Mouse (Mus musculus) spleen, adult 2 months (tissue): ENCODE results near the gene B430305J03Rik. TPM values are rescaled to one million over a fixed set of nuclear protein-coding genes. Genes with fewer than 3 reads are reported as not detected.

ENCODE experiments used
- DNase-seq, 2 experiments: peaks; one replicate each; pipeline versions ENCODE4 v3.0.0 to v3.0.0-alpha.2; 2012 to 2021; ENCODE audit warnings: low spot score in 2 of 2, low read depth in 1 of 2
- H3K27ac ChIP-seq: fragments of 200-500 bp; 2 replicates; pipeline ENCODE4 v1.5.1; 2012; ENCODE audit warnings: low read length, inconsistent platforms; ENCODE audit not compliant: insufficient read depth
- H3K27me3 ChIP-seq: fragments of 200-500 bp; 2 replicates; pipeline ENCODE4 v1.6.1; 2012; ENCODE audit warnings: mild to moderate bottlenecking, moderate library complexity, low read length, inconsistent platforms; ENCODE audit not compliant: control insufficient read depth, insufficient read depth
- H3K36me3 ChIP-seq: fragments of 200-500 bp; 2 replicates; pipeline ENCODE4 v1.6.1; 2012; ENCODE audit warnings: mild to moderate bottlenecking, low read length, inconsistent platforms; ENCODE audit not compliant: control insufficient read depth, insufficient read depth
- H3K4me1 ChIP-seq: fragments of 200-500 bp; 2 replicates; pipeline ENCODE4 v1.6.1; 2011; ENCODE audit warnings: inconsistent platforms; ENCODE audit not compliant: control insufficient read depth, insufficient read depth, insufficient read length
- H3K4me3 ChIP-seq: fragments of 200-500 bp; 2 replicates; pipeline ENCODE4 v1.5.1; 2011; ENCODE audit warnings: mild to moderate bottlenecking, inconsistent platforms; ENCODE audit not compliant: insufficient read depth, insufficient read length; ENCODE audit errors: extremely low read depth
- CTCF ChIP-seq: fragments of 200-500 bp; IDR thresholded peaks from 2 replicates; pipeline ENCODE4 v1.5.1; 2011; ENCODE audit warnings: mild to moderate bottlenecking, inconsistent platforms; ENCODE audit not compliant: insufficient read depth, insufficient read length, insufficient replicate concordance; ENCODE audit errors: extremely low read depth
- POLR2A ChIP-seq: fragments of 200-500 bp; IDR thresholded peaks from 2 replicates; pipeline ENCODE4 v1.6.1; 2011; ENCODE audit warnings: low read depth, low read length, inconsistent platforms
- WGBS: fragments of 180-500 bp; shearing (Covaris S2); methylation state at CpG from one replicate; pipeline ENCODE4 v1.1.7; 2018; 5-methylcytosine and 5-hydroxymethylcytosine counted together
- polyA plus RNA-seq: library from polyadenylated mRNA; depleted of rRNA; stranded (reverse); fragments of >200 nt; gene quantifications from 2 replicates; pipeline ENCODE4 v1.2.3, GENCODE M21; 2012

The B430305J03Rik gene
- polyA plus RNA-seq, 1 experiment: 0.92 TPM

DNA sequence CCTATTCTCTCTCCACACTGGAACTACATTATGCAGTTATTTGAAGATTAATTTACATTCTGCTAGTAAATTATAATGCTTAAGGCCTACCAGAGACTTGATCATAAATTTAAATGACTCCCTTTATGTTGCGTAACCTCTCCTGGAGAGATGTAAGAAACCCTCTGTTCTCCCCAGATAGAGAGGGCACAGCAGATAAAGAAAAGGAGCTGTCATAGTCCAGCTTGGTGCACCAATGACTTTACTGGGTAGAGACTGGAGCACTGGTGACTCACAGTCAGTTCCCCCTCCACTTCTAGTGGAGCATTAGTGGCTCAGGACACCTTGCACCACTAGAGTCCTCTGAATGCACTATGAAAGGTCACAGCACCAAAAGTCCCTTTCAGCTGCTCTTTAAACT is 27.1 kb upstream of the B430305J03Rik start:
- no peak for DNase-seq
- no peak overlapping the region for H3K4me3 ChIP-seq
- WGBS: 90% methylated on average over 1 of the region's 1 CpGs
- no peak overlapping the region for H3K27ac ChIP-seq
- TF ChIP-seq CTCF (no peak), POLR2A (no peak)
- no peaks in the 10 kb centered on the region for H3K36me3 ChIP-seq
- no peaks in the 10 kb centered on the region for H3K27me3 ChIP-seq
- no peaks in the 10 kb centered on the region for H3K4me1 ChIP-seq

DNA sequence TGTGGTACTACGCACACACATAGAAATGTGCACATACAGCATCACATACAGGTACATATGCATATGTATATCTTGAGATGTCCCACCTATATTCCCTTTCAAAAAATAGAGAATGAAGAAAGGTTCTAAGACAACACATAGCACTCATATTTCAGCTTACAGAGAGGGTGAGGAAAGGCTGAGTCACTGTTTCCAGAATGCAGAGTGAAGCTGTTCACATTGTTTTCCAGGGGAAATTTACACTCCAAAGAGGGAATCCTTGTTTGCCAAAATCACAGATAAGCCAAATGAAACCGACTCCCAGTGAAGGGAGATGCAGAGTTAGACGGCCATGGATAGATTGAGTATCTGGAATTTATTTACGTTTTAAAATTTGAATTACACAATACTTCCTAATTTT is 25.8 kb upstream of the B430305J03Rik start:
- no peaks in the 10 kb centered on the region for H3K27me3 ChIP-seq
- no peaks in the 10 kb centered on the region for H3K36me3 ChIP-seq
- TF ChIP-seq POLR2A (no peak), CTCF (no peak)
- no peak overlapping the region for H3K27ac ChIP-seq
- H3K4me3 ChIP-seq: no peak overlapping the region
- DNase-seq: no peak
- WGBS: 86% methylated on average over 4 of the region's 4 CpGs
- no peaks in the 10 kb centered on the region for H3K4me1 ChIP-seq

- no peak for TF ChIP-seq POLR2A
- no peak for TF ChIP-seq CTCF
- H3K4me3 ChIP-seq: no peak overlapping the region
- H3K36me3 ChIP-seq: no peaks in the 10 kb centered on the region
- H3K27me3 ChIP-seq: no peaks in the 10 kb centered on the region
- H3K27ac ChIP-seq: no peak overlapping the region
- 80% methylated on average over 4 of the region's 4 CpGs for WGBS
- no peak for DNase-seq
- no peaks in the 10 kb centered on the region for H3K4me1 ChIP-seq
Observed at GRCm38 (mm10) chr3:61386368-61386767, 20.6 kb upstream of the B430305J03Rik start.

DNA sequence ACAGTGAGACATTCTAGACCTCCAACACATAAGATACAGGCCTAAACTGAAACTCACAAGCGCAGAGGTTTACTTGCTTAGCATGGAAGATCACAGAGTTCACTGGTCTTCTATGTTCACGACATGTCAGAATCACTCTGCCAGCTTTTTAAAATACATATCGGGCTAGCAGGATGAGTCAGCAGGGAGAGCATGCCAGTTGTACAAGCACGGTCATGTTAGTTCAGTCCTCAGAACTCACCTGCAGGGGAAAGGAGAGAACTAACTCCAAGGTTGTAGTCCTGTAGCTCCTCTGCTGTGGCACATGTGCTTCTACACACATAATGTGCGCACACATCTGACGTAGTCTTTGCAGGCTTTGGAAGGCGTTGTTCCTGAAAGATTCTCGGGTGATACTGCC is 10.2 kb upstream of the B430305J03Rik start:
- no peak overlapping the region for H3K4me3 ChIP-seq
- 87% methylated on average over 8 of the region's 8 CpGs for WGBS
- DNase-seq: no peak
- no peaks in the 10 kb centered on the region for H3K4me1 ChIP-seq
- H3K36me3 ChIP-seq: no peaks in the 10 kb centered on the region
- no peak for TF ChIP-seq POLR2A
- no peak for TF ChIP-seq CTCF
- H3K27me3 ChIP-seq: no peaks in the 10 kb centered on the region
- H3K27ac ChIP-seq: no peak overlapping the region

DNA sequence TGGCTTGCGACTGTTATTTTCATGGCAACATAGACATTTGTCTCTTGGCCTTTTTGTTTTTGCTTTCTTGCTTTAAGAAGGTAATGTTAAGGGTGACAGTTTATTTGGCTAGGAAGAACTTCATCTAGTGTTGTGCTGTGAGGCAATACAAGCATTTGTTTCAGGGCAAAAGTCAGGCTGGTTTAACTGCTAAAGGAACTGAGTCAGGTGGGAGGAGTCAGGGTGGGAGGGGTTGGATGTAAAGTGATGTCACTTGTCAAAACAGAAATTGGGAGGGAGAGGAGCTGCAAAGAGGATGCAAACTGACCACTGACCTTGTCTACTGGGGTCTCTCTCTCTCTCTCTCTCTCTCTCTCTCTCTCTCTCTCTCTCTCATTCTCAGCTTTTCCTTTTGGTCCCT is 2.7 kb upstream of the B430305J03Rik start:
- H3K27ac ChIP-seq: no peak overlapping the region

DNA sequence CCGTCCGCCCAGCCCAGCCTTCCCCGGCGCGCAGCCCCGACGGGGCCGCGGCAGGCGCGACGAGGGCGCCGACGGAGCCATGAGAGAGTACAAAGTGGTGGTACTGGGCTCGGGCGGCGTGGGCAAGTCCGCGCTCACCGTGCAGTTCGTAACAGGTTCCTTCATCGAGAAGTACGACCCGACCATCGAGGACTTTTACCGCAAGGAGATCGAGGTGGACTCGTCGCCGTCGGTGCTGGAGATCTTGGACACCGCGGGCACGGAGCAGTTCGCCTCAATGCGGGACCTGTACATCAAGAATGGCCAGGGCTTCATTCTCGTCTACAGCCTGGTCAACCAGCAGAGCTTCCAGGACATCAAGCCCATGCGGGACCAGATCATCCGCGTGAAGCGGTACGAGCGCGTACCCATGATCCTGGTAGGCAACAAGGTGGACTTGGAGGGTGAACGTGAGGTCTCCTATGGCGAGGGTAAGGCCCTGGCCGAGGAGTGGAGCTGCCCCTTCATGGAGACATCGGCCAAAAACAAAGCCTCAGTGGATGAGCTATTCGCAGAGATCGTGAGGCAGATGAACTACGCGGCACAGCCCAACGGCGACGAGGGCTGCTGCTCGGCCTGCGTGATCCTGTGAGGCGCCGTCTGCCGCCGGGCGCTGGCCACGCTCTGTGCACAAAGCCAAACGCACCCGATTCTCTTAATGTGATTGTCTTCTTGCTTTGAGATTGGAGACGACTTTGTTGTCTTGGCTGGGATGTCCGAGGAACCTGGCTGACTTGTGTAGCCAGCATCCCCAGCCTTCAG is 573 bp downstream of the B430305J03Rik start:
- no peaks in the 10 kb centered on the region for H3K4me1 ChIP-seq
- peak overlapping the region; percentile 68 for H3K4me3 ChIP-seq
- no peak for TF ChIP-seq POLR2A
- TF ChIP-seq CTCF: no peak
- peak overlapping the region; percentile 75 for H3K27ac ChIP-seq
- no peaks in the 10 kb centered on the region for H3K27me3 ChIP-seq
- H3K36me3 ChIP-seq: no peaks in the 10 kb centered on the region
- peak; percentile 15 to 25 for DNase-seq
- WGBS: under 1% methylated on average over 68 of the region's 68 CpGs

More for the DNA sequence above, 2.7 kb upstream of the B430305J03Rik start:
- Histone ChIP-seq H3K4me3 (no peak overlapping the region), H3K36me3 (no peaks in the 10 kb centered on the region), H3K4me1 (no peaks in the 10 kb centered on the region), H3K27me3 (no peaks in the 10 kb centered on the region)
- 98% methylated on average over 1 of the region's 1 CpGs for WGBS
- TF ChIP-seq CTCF: no peak
- no peak for TF ChIP-seq POLR2A
- no peak for DNase-seq

DNA sequence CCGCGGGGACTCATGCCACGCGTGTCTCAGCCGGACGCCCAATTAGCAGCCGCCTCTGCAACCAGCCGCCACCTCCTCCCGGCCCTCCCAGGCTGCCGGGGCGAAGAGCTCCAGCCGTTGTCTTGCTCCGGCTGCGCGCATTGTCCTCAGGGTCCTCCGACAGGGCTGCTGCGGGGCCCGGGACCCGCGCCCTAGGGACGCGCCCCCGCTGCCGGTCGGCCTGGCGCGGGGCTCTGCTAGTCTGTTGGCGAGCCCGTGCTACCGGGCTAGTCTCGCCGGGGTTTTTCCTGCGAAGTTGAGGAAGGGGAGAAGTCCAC is 1.1 kb downstream of the B430305J03Rik start:
- Histone ChIP-seq H3K36me3 (no peaks in the 10 kb centered on the region), H3K27me3 (no peaks in the 10 kb centered on the region), H3K4me3 (peak overlapping the region; percentile 68), H3K27ac (peak overlapping the region; percentile 75), H3K4me1 (no peaks in the 10 kb centered on the region)
- peak in 1 of 2 experiments; percentile 28 for DNase-seq
- TF ChIP-seq CTCF (no peak), POLR2A (no peak)
- WGBS: under 1% methylated on average over 29 of the region's 33 CpGs
